Mouse (Mus musculus) megakaryocyte-erythroid progenitor cell, adult 5-6 weeks (primary cell): Measurements from ENCODE around the gene Mlxip. TPM values are rescaled to one million over a fixed set of nuclear protein-coding genes. Genes with fewer than 3 reads are reported as not detected.

Experiments used
- ATAC-seq: replicated peaks from 2 replicates; pipeline ENCODE4 v1.8.0; 2016; ENCODE audit warnings: mild to moderate bottlenecking, inconsistent platforms; ENCODE audit not compliant: severe bottlenecking, poor library complexity, low FRiP score, low TSS enrichment
- total RNA-seq, 2 experiments: library from RNA; stranded (forward) in 1 of 2; stranded (reverse) in 1 of 2; fragments of 200-1000, 215-1000 nt in 1 of 2; fragments of >200 nt in 1 of 2; fragmentation: Nextera tagmentation in 1 of 2; gene quantifications; 2 replicates each; pipeline ENCODE4 v1.2.3; 2014 to 2017

The Mlxip gene
- total RNA-seq, 2 experiments from 2014 or later: 7.9 to 30.1 TPM

DNA sequence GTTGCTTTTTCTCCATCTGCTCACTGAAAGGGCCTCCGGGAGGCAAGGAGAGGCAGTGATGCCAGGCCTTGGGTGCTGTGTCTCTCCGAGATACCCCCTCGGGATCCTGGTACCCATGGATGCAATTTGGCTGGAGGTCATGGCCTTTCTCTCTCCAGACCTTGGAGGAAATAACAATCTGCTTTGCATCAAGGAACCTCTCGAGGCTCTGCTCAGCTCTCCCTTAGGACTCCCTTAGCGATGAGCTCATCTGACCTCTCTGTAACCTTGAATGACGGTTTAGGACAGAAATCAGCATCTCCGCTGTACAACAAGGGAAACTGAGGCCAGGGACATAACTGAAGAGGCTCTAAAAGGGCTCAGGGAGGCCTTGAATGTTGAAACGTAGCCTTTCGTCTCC lies 15.9 kb upstream of the Mlxip start:
- no peak for ATAC-seq

DNA sequence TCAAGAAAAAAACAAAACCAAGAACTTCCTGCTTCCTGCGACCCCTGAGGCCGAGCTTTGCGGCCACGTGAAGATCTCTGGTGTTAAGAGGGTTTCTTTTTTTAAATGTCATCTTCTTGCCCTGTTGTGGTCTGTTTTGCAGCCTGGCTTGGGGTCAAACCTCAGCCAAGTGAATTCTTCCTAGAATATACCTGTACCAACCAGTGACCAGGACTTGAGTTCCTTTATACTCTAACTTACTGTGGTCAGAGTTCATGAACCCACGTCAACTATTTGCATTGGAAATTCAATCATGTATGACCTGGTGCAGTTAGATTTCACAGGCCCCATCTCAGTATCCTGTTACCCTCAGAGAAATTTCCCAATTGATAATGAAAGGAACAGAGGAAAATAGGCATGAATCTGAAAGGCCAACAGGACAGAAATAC lies 15.1 kb upstream of the Mlxip start:
- ATAC-seq: no peak

DNA sequence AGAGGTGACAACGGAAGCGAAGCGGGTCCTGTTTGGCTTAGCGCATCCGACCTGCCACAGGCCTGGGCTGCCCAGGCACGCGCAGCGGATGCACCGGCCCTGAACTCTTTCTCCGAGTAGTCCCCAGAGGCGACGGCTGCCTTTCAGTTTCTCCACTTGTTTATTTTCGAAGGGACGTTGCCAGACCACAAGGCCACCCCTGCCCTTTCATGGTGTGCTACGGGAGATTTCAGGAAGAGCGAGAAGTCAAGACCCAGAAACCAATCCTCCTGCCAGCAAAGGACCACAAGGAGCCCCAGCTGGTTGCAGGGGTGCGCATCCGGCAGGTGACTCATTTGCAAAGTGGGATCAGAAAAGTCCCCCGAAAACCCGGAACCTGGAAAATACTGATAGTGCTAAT lies 12.6 kb upstream of the Mlxip start:
- ATAC-seq: no peak

GRCm38 (mm10) chr5:123382686-123383085 lies 11.9 kb upstream of the Mlxip start:
- ATAC-seq: no peak

GRCm38 (mm10) chr5:123388452-123388851 lies 6.1 kb upstream of the Mlxip start:
- no peak for ATAC-seq

GRCm38 (mm10) chr5:123390536-123391441 lies 3.8 kb upstream of the Mlxip start:
- no peak for ATAC-seq

DNA sequence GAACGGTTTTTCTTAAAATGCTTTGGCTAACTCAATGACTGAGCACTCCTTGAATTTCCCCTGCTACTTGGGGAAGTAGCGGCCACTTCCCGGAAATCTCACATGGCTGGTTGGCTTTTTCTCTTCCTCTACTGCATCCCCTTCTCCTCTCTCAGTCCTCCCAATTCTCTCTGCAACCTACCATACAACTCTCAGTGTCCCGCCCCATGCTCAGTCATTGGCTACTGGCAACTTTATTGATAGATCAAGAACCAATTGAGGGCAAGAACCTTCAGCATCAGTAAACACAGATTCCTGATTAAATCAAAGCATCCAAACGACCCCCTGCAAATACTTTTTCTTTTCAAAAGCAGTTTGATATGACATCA lies 3.2 kb upstream of the Mlxip start:
- no peak for ATAC-seq

GRCm38 (mm10) chr5:123393786-123394302 lies 754 bp upstream of the Mlxip start:
- no peak for ATAC-seq

GRCm38 (mm10) chr5:123394957-123395881 lies 621 bp downstream of the Mlxip start:
- peak; percentile 19; the same call in 1 of the 2 replicates for ATAC-seq

- ATAC-seq: no peak
Observed at GRCm38 (mm10) chr5:123396901-123397464, 2.4 kb downstream of the Mlxip start.

DNA sequence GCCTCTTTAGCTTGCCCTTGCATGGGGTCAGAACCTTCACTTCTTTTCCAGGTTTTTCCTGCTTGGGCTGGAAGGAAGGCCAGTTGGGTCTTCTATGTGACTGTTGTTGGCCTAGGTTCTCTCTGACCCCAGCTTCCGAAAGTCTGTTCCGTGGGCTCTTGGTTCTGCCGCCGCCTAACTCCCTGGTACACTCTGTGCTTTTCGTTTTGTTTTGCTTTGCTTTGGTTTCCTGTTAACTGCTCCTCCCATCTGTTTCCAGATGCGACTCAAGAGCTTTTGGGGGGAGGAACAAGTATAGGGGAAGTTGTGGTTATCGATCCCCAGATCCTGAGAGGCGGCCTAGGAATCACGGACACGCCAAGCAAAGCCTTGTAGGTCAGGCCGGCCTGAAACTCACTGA lies 3.2 kb downstream of the Mlxip start:
- no peak for ATAC-seq

DNA sequence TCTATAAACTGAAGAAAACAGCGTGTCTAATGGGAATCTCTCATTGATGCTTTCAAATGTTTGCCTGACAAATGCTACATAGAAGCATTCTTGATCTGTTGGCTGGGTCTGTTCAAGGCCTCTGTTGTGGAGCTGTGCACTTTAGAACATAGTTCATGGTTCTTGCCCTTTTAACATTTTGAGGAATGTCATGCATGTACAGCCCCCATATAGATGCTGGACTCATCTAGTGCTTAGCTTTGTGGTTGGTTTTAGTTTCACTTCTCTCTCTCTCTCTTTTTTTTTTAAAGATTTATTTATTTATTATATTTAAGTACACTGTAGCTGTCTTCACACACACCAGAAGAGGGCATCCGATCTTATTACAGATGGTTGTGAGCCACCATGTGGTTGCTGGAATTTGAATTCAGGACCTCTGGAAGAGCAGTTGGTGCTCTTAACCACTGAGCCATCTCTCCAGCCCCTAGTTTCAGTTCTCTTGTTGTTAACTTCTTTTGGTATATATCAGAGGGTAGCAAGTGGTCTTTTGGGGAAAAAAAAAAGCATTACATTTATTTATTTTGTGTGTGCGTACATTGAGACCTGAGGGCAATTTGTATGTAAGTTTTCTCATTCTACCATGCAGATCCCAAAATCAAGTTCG lies 4.4 kb downstream of the Mlxip start:
- ATAC-seq: no peak

- ATAC-seq: no peak
Observed at GRCm38 (mm10) chr5:123404480-123404879, 9.9 kb downstream of the Mlxip start.

GRCm38 (mm10) chr5:123406952-123407351 lies 12.4 kb downstream of the Mlxip start:
- ATAC-seq: no peak

DNA sequence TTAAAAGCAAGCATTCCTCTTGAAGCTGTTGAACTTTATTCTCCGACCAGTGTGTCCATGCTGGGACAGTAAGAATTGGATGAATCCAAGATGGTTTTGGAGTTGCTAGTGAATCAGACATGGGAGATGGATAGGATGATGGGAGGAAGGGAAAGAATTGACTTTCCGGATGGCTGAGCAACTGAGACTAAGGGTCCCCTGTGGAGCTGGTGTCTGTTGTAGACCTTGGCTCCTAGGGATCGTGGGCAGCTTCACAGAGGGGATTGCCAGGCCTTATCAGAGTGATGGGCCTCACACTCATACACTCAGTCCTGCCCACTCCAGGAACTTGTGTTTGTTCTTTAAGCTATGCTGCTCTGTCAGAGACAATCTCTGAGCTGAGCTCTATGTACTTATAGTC lies 13.6 kb downstream of the Mlxip start:
- ATAC-seq: no peak

DNA sequence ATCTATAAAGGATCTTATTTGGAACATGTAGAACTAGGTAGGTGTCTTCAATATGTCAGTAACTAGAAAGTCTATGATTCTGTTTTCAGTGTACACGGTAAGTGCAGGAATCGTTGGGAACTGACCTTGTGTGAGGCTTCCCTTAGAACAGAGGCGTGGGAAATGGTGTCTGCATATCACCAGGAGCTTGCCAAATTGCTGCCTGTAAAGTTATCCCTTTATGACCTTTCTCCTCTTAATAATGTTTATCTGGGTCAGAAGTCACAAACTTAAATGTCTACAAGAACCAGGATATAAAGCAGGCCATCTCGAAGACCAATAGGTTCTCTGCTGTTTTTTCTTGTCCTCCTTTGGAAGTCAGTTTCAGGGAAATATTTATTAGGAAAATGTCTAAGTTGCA lies 17.6 kb downstream of the Mlxip start:
- ATAC-seq: no peak

DNA sequence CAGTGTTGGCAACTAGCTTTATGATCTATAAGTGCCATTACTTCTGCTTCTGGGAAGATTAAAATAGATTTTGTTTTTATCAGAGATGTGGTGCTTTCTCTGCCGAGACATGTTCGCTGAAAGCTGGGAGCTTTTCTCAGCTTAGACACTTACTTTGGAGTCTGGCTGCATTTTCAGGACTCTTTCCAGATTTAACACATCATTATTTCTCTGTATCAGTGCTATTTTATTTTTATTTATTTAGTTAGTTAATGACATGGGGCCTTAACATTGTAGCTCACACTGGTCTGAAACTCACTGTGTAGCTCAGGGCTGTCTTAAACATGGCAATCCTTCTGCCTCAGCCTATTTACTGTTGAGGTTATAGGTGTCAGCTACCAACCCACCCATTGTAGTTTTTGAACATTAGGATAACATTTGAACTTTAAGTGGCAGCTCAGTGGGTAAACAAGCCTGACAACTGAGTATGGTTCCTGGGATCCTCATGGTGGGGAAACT lies 19.3 kb downstream of the Mlxip start:
- ATAC-seq: no peak

GRCm38 (mm10) chr5:123416149-123416548 lies 21.6 kb downstream of the Mlxip start:
- peak; percentile 45; the same call in 1 of the 2 replicates for ATAC-seq
